Mouse (Mus musculus) cerebellum, adult 2 months (tissue): Measurements from ENCODE around the gene Slc25a13.

Experiments
- CTCF ChIP-seq: fragments of 200-500 bp; IDR thresholded peaks from 2 replicates; pipeline ENCODE4 v1.5.1; 2011; ENCODE audit warnings: low read depth, mild to moderate bottlenecking, control low read depth, low read length, moderate library complexity, borderline replicate concordance; ENCODE audit not compliant: insufficient read depth
- POLR2A ChIP-seq: fragments of 200-500 bp; IDR thresholded peaks from 2 replicates; pipeline ENCODE4 v1.6.1; 2011; ENCODE audit warnings: low read length, control low read depth, borderline replicate concordance; ENCODE audit not compliant: insufficient read depth

GRCm38 (mm10) chr6:6121904-6122303, 95.1 kb downstream of the Slc25a13 start:
- TF ChIP-seq CTCF = no peak
- TF ChIP-seq POLR2A = no peak
